Mouse (Mus musculus) adrenal gland, adult 2 months (tissue): ENCODE measurements at regions not wholly inside any gene's neighbourhood (a gene's known extent, or its start where the extent isn't known, plus 50 kb on each side); places are given as distances from the start of the nearest gene placed in this dataset.

Source experiments
- DNase-seq: peaks from one replicate; pipeline ENCODE4 v3.0.0; 2021

GRCm38 (mm10) chr2:135606306-135606705, 52.5 kb upstream of the Plcb4 start:
- no peak for DNase-seq
